Mouse (Mus musculus): ENCODE measurements around the gene Kcnq5. TPM values are rescaled to one million over a fixed set of nuclear protein-coding genes. Genes with fewer than 3 reads are reported as not detected.

The Kcnq5 gene
- polyA plus RNA-seq, 1 experiment from 2014 or later, result 2.4 TPM

DNA sequence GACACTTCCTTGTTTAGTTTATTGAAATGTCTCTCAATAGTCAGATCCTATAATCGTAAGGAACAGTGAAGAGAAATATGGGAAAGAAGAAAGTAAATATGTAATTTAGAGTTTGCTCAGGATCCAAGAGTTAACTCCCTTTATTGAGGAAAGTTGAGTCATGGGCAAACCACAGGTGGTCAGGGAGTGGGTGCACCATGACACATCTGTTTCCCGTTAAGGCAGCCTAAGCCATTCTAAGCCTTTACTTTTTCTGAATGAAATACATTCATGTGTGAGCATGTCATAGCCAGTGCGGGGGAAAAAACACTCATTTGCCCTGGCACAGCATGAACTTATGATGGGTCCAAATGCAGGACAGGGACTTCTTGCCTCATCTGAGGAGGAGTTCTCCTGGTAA, 125.4 kb downstream of the Kcnq5 start:
- Histone ChIP-seq H3K4me1 (peaks cover 2% of the 10 kb centered on the region; the same call in 1 of the 2 replicates), H3K9ac (no peak overlapping the region), H3K36me3 (no peaks in the 10 kb centered on the region), H3K4me2 (no peak overlapping the region), H3K9me3 (no peaks in the 10 kb centered on the region), H3K27me3 (no peaks in the 10 kb centered on the region), H3K27ac (no peak overlapping the region), H3K4me3 (no peak overlapping the region)
- ATAC-seq (ENCODE audit: insufficient number of reproducible peaks, insufficient read depth, low FRiP score, low TSS enrichment, low read depth), result no peak
- 43% methylated on average over 3 of the region's 3 CpGs for WGBS

DNA sequence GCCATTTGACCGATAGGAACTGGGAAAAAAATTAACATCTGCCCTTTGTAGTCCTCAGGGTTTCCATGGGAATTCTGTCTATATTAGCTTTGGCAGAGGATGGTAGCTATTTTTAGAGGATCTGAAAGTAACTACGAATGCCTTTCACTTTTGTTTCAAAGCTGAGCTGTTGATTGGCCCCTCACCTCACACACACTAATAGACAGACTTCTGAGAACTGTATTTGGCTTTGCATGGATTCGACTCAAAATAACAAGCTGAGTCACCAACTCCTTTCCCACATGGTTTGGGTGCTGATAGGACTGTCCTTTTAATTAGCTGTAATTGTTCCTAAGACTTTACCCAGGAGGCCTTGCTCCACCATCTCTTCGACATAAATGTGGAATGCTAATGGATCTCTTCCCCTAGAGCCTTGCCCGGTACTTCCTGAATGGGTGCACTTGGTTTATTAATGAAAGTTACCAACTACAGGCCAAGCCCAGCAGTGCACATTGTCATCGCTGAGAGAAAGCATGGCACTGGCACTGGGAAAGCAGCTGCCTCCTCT, 131.8 kb downstream of the Kcnq5 start:
- no peaks in the 10 kb centered on the region for H3K9me3 ChIP-seq
- no peak overlapping the region for H3K4me2 ChIP-seq
- 67% methylated on average over 6 of the region's 6 CpGs for WGBS
- no peak for ATAC-seq (ENCODE audit: insufficient number of reproducible peaks, insufficient read depth, low FRiP score, low TSS enrichment, low read depth)
- no peak overlapping the region for H3K27ac ChIP-seq
- H3K9ac ChIP-seq, result no peak overlapping the region
- H3K36me3 ChIP-seq, result no peaks in the 10 kb centered on the region
- H3K4me3 ChIP-seq, result no peak overlapping the region
- H3K4me1 ChIP-seq, result no peaks in the 10 kb centered on the region
- no peaks in the 10 kb centered on the region for H3K27me3 ChIP-seq

DNA sequence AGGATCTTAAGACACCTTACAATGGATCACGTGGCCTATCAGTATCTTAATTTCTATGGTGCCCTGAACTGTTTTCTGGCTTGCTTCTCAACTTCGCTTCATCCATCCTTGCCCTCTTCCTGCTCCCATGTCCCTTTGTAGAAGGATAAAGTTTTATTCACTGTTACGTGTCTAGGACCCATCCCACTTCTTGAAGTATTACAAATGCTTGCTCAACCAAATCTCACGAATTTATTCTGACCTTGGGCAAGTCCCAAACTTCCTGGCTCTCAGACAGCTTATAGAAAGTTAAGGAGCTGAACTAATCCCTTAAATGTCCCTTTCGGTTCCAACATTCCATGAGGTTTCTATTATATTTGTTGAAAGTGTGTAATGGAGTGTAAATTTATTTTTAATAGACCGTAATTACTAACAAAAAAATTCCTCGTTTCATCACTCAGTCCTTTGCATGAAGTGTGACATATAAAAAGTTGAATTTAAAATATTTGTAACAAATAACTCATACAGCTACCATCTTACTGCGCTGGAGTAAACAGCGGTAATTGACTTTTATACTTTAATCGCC, 141.6 kb downstream of the Kcnq5 start:
- no peaks in the 10 kb centered on the region for H3K27me3 ChIP-seq
- no peaks in the 10 kb centered on the region for H3K36me3 ChIP-seq
- H3K4me1 ChIP-seq, result no peaks in the 10 kb centered on the region
- 61% methylated on average over 10 of the region's 10 CpGs for WGBS
- H3K9ac ChIP-seq, result no peak overlapping the region
- no peaks in the 10 kb centered on the region for H3K9me3 ChIP-seq
- H3K27ac ChIP-seq, result no peak overlapping the region
- no peak overlapping the region for H3K4me3 ChIP-seq
- no peak for ATAC-seq (ENCODE audit: insufficient number of reproducible peaks, insufficient read depth, low FRiP score, low TSS enrichment, low read depth)
- H3K4me2 ChIP-seq, result no peak overlapping the region

DNA sequence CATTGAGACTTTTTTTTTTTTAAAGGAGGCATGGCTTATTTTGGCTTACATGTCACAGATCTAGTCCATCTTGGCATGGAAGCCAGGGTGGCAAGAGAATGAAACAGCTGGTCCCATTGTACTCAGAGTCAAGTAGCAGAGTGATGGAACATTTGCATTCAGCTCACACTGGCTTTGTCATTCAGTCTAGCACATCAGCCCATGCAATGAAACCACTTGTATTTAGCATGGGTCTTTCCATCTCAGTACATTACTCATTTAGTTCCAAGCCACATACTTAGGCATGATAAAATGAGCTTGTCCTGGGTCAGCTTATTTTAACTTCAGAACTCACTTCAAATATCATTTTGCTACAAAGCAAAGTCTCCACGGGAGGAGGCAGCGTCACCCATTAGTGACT, 156.7 kb downstream of the Kcnq5 start:
- Histone ChIP-seq H3K9me3 (no peaks in the 10 kb centered on the region), H3K27me3 (no peaks in the 10 kb centered on the region), H3K4me1 (no peaks in the 10 kb centered on the region), H3K4me2 (no peak overlapping the region), H3K36me3 (no peaks in the 10 kb centered on the region), H3K27ac (no peak overlapping the region), H3K4me3 (no peak overlapping the region), H3K9ac (no peak overlapping the region)
- 90% methylated on average over 2 of the region's 2 CpGs for WGBS
- no peak for ATAC-seq (ENCODE audit: insufficient number of reproducible peaks, insufficient read depth, low FRiP score, low TSS enrichment, low read depth)

DNA sequence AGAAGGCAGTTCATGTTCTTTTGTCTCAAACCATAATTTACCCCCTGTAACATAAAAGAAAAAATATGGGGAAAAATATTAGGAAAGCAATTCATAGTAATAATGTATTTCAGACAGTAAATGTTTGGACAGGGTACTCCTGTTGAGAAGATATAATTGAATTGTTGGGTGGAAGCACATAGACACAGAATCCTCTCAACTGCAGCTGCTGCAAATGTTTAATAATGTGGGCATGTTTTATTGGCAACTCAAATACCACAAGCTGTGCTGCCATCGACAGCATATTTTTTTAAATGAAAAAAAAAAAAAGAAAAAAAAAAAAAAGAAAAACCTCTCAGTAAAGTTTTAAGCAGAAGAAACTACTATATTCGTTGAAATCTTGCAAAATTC, 157.3 kb downstream of the Kcnq5 start:
- H3K4me3 ChIP-seq, result no peak overlapping the region
- no peak overlapping the region for H3K9ac ChIP-seq
- no peak overlapping the region for H3K4me2 ChIP-seq
- WGBS, result 82% methylated on average over 2 of the region's 2 CpGs
- ATAC-seq (ENCODE audit: insufficient number of reproducible peaks, insufficient read depth, low FRiP score, low TSS enrichment, low read depth), result no peak
- H3K27ac ChIP-seq, result no peak overlapping the region
- H3K9me3 ChIP-seq, result no peaks in the 10 kb centered on the region
- no peaks in the 10 kb centered on the region for H3K4me1 ChIP-seq
- no peaks in the 10 kb centered on the region for H3K36me3 ChIP-seq
- H3K27me3 ChIP-seq, result no peaks in the 10 kb centered on the region

DNA sequence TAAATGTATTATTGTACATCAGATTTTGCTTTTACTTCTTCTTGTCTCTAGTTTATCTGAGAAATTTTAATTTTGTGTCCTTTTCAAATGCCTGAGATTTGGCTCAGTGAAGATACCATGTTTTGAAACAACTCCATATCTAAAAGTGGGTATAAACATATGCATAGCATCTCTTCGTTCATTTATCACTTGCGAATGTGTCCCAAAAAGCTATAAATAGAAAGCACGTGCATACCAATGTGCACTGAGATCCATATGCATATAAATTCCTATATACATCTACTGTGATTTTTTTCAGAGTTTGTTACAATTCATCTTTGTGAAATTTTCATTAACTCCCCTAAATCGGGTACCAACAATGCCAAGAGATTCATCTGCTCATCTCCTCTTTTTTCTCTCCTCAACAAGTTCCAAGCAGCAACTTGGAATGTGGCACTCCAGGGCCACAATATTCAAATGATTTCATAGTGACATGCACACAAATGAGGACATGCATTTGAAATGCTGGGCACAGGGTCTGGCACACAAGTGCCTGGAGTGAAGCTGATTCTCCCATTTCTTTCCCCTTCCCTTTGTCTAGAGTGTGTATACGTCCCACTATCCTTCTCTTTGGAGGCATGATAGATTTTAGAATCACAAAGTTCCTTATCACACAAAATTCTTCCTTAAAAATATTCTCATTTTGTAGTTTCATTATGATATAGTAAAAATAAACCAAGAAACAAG, 157.8 kb downstream of the Kcnq5 start:
- 90% methylated on average over 5 of the region's 5 CpGs for WGBS
- Histone ChIP-seq H3K27ac (no peak overlapping the region), H3K4me3 (no peak overlapping the region), H3K4me2 (no peak overlapping the region), H3K36me3 (no peaks in the 10 kb centered on the region), H3K4me1 (no peaks in the 10 kb centered on the region), H3K27me3 (no peaks in the 10 kb centered on the region), H3K9me3 (no peaks in the 10 kb centered on the region), H3K9ac (no peak overlapping the region)
- ATAC-seq (ENCODE audit: insufficient number of reproducible peaks, insufficient read depth, low FRiP score, low TSS enrichment, low read depth), result no peak

DNA sequence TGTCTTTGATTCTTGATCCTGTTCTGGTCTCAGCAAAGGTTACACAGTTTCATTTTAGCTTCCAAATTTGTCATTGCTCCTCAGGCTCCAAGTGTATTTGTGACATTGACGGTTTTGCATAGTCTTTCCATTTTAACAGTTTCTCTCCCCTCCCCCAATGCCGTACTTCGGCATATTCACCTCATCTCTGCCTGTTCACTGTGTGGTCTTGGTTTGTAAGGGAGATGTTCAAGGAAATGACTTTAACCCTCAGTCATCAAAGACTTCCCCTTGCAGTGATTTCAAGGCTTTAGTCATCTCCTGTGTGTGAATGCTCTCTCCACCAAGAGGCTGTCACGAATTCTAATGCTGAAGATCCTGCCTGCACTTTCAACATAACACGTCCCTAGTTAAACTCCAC, 181.0 kb downstream of the Kcnq5 start:
- Histone ChIP-seq H3K4me3 (no peak overlapping the region), H3K9ac (no peak overlapping the region), H3K36me3 (no peaks in the 10 kb centered on the region), H3K4me2 (no peak overlapping the region), H3K27ac (no peak overlapping the region), H3K27me3 (no peaks in the 10 kb centered on the region), H3K9me3 (no peaks in the 10 kb centered on the region), H3K4me1 (no peaks in the 10 kb centered on the region)
- 82% methylated on average over 5 of the region's 5 CpGs for WGBS
- no peak for ATAC-seq (ENCODE audit: insufficient number of reproducible peaks, insufficient read depth, low FRiP score, low TSS enrichment, low read depth)

DNA sequence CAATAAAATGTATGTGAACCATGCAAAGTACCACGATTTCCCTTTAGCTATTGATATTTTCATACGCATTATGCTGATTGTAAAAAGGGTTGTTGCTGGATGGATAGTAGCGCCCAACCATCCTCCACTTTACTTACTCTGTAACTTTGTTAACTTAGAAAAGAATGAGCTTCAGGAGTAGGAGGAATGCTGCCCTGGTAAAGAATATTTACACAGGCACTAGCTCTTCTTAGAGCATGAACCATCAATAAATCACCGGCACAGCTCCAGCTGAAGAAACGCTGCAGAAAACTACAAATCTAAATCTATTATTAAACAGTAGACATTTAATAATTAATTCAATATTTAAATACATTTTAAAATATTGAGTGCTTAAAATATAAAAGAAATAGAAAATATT, 184.2 kb downstream of the Kcnq5 start:
- 90% methylated on average over 5 of the region's 5 CpGs for WGBS
- H3K27ac ChIP-seq, result no peak overlapping the region

DNA sequence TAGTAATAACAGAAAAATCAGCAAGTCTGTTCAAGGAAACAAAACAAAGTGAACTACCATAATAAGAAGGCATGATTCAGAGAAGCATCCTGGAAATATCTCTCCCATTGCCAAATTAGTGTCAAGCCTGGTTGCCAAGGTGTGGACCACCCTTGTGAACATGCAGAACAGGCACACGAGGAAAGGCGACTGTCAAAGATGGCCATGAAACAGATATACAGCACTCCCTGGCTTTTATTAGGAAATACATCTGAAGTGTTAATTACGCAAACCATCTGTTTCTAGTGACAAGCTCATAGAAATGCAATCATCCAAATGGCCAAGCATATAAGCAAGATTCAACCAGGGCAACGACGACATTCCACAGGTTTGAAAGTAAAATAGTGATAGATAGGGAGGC, 187.8 kb downstream of the Kcnq5 start:
- Histone ChIP-seq H3K27me3 (no peaks in the 10 kb centered on the region), H3K4me3 (no peak overlapping the region), H3K4me2 (no peak overlapping the region), H3K27ac (no peak overlapping the region), H3K36me3 (no peaks in the 10 kb centered on the region), H3K4me1 (no peaks in the 10 kb centered on the region), H3K9me3 (no peaks in the 10 kb centered on the region), H3K9ac (no peak overlapping the region)
- WGBS, result 76% methylated on average over 5 of the region's 5 CpGs
- no peak for ATAC-seq (ENCODE audit: insufficient number of reproducible peaks, insufficient read depth, low FRiP score, low TSS enrichment, low read depth)

More for the DNA sequence above, 184.2 kb downstream of the Kcnq5 start:
- Histone ChIP-seq H3K9me3 (no peaks in the 10 kb centered on the region), H3K9ac (no peak overlapping the region), H3K4me2 (no peak overlapping the region), H3K27me3 (no peaks in the 10 kb centered on the region), H3K4me1 (no peaks in the 10 kb centered on the region), H3K36me3 (no peaks in the 10 kb centered on the region), H3K4me3 (no peak overlapping the region)
- ATAC-seq (ENCODE audit: insufficient number of reproducible peaks, insufficient read depth, low FRiP score, low TSS enrichment, low read depth), result no peak

DNA sequence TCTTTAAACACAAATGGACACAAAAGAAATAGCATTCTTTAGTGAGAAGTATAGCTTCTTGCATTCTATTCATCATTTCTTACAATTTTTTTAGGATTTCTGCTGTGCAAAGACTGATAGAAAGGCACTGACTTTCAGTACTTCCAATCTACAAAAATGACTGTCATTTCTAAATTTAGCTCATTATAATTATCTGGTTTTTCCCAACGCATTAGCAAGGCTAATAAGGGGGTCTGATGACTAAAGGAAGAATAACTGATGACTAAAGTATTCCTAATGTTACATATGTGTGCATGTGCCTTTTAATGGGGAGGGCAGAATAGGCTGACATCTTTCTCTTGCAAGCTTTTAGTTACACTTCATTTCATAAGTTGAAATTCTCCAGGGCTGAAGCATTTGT, 191.2 kb downstream of the Kcnq5 start:
- no peaks in the 10 kb centered on the region for H3K4me1 ChIP-seq
- H3K27me3 ChIP-seq, result no peaks in the 10 kb centered on the region
- no peak for ATAC-seq (ENCODE audit: insufficient number of reproducible peaks, insufficient read depth, low FRiP score, low TSS enrichment, low read depth)
- no peak overlapping the region for H3K27ac ChIP-seq
- 64% methylated on average over 1 of the region's 1 CpGs for WGBS
- no peak overlapping the region for H3K4me3 ChIP-seq
- H3K4me2 ChIP-seq, result no peak overlapping the region
- H3K9me3 ChIP-seq, result no peaks in the 10 kb centered on the region
- H3K9ac ChIP-seq, result no peak overlapping the region
- H3K36me3 ChIP-seq, result no peaks in the 10 kb centered on the region

DNA sequence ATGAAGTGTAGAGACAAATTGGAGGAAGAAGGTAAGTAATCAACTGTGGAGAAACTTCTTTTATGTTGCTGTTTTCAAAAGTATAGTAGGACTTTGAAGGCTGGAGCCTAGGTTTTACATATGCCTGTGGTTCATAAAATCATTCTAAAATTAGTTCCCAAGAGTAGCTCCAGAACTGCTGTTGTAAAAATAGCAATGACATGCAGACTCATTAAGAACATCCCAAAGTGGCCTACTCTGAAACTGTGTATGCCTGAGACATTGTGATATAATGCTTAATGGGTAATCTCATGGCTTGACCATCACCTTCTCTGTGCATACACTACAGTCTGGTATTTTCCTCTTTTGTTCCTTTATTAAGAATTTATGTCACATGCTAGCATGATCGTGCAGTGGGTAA, 212.4 kb downstream of the Kcnq5 start:
- 96% methylated on average over 1 of the region's 1 CpGs for WGBS
- no peak for ATAC-seq (ENCODE audit: insufficient number of reproducible peaks, insufficient read depth, low FRiP score, low TSS enrichment, low read depth)

DNA sequence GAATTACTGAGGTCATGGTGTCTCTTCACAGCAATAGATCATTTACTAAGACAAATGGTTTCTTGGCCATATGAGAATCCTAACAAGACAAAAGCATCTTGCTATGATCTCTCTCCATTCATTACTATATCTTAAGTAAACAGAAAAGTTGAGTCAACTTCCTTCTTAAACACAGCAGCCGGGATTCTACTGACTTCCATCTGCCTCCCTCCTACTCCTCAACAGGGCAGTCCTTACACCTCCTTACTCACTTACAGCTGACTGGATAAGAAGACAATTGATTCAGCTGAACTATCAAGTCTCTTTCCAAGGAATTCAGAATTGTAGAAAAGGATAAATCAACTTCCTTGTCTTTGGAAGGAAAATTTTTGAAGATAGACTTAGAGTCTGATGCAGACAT, 232.6 kb downstream of the Kcnq5 start:
- Histone ChIP-seq H3K9ac (no peak overlapping the region), H3K27ac (no peak overlapping the region), H3K4me1 (no peaks in the 10 kb centered on the region), H3K4me2 (no peak overlapping the region), H3K27me3 (no peaks in the 10 kb centered on the region), H3K4me3 (no peak overlapping the region), H3K36me3 (no peaks in the 10 kb centered on the region), H3K9me3 (no peaks in the 10 kb centered on the region)
- ATAC-seq (ENCODE audit: insufficient number of reproducible peaks, insufficient read depth, low FRiP score, low TSS enrichment, low read depth), result no peak
- WGBS, result 79% methylated on average over 1 of the region's 1 CpGs

More for the DNA sequence above, 212.4 kb downstream of the Kcnq5 start:
- Histone ChIP-seq H3K4me2 (no peak overlapping the region), H3K27me3 (no peaks in the 10 kb centered on the region), H3K4me1 (no peaks in the 10 kb centered on the region), H3K9ac (no peak overlapping the region), H3K4me3 (no peak overlapping the region), H3K36me3 (no peaks in the 10 kb centered on the region), H3K9me3 (no peaks in the 10 kb centered on the region), H3K27ac (no peak overlapping the region)
